Mouse (Mus musculus) kidney, postnatal 0 days (tissue): ENCODE results near the gene Ccr1l1. TPM values are rescaled to one million over a fixed set of nuclear protein-coding genes. Genes with fewer than 3 reads are reported as not detected.

ENCODE experiments used
- ATAC-seq: fragments of 200-750 bp; cut with Nextera tagmentation; replicated peaks from 2 replicates; pipeline ENCODE4 v1.8.0; 2017; ENCODE audit warnings: low read depth, moderate number of reproducible peaks, moderate TSS enrichment, moderate library complexity; ENCODE audit not compliant: low FRiP score
- DNase-seq: peaks from one replicate; pipeline ENCODE4 v3.0.0-alpha.2; 2016; ENCODE audit warnings: low spot score
- H3K27ac ChIP-seq: fragments of 300-500 bp; sonication (generic); 2 replicates; pipeline ENCODE4 v1.5.1; 2014; ENCODE audit warnings: mild to moderate bottlenecking
- H3K27me3 ChIP-seq: fragments of 300-500 bp; sonication (generic); 2 replicates; pipeline ENCODE4 v1.6.1; 2014; ENCODE audit warnings: low read length, mixed read lengths; ENCODE audit not compliant: insufficient read depth
- H3K36me3 ChIP-seq: fragments of 300-500 bp; sonication (generic); 2 replicates; pipeline ENCODE4 v1.6.1; 2014; ENCODE audit warnings: low read length, mixed read lengths; ENCODE audit not compliant: insufficient read depth
- H3K4me1 ChIP-seq: fragments of 300-500 bp; sonication (generic); replicated peaks from 2 replicates; pipeline ENCODE4 v1.6.1; 2014; ENCODE audit warnings: antibody characterized with exemption, low read length, mixed read lengths; ENCODE audit not compliant: insufficient read depth
- H3K4me2 ChIP-seq: fragments of 300-500 bp; sonication (generic); 2 replicates; pipeline ENCODE4 v1.6.1; 2014; ENCODE audit warnings: mild to moderate bottlenecking, low read length, moderate library complexity, mixed read lengths
- H3K4me3 ChIP-seq: fragments of 300-500 bp; sonication (generic); replicated peaks from 2 replicates; pipeline ENCODE4 v1.5.1; 2014; ENCODE audit warnings: low read depth, low read length
- H3K9ac ChIP-seq: fragments of 300-500 bp; sonication (generic); 2 replicates; pipeline ENCODE4 v1.6.1; 2014; ENCODE audit warnings: low read depth, low read length
- H3K9me3 ChIP-seq: fragments of 300-500 bp; sonication (generic); replicated peaks from 2 replicates; pipeline ENCODE4 v1.6.1; 2016; ENCODE audit warnings: low read length, inconsistent platforms, mixed read lengths
- CTCF ChIP-seq: IDR thresholded peaks from 2 replicates; pipeline ENCODE4 v1.5.1; 2016; ENCODE audit warnings: antibody characterized with exemption, low read depth, mild to moderate bottlenecking, moderate library complexity
- WGBS: fragments of 180-500 bp; shearing (Covaris S2); extraction: QIAGEN DNeasy Blood & Tissue Kit; methylation state at CpG from one replicate; pipeline ENCODE4 v1.1.7; 2014; 5-methylcytosine and 5-hydroxymethylcytosine counted together
- polyA plus RNA-seq: library from polyadenylated mRNA; unstranded; fragments of >200 nt; fragmentation: Nextera tagmentation; extraction: Ambion mirVana; gene quantifications from 2 replicates; pipeline ENCODE4 v1.2.1, GENCODE M21; 2015

Ccr1l1 gene
- polyA plus RNA-seq, 1 experiment from 2014 or later = not detected

- Histone ChIP-seq H3K4me1 (no peaks in the 10 kb centered on the region), H3K36me3 (no peaks in the 10 kb centered on the region), H3K4me2 (no peak overlapping the region), H3K9ac (no peak overlapping the region), H3K4me3 (no peak overlapping the region), H3K9me3 (no peaks in the 10 kb centered on the region), H3K27ac (no peak overlapping the region), H3K27me3 (no peaks in the 10 kb centered on the region)
- no peak for TF ChIP-seq CTCF
- ATAC-seq = no peak
- 69% methylated on average over 1 of the region's 1 CpGs for WGBS
- no peak for DNase-seq
Measured at GRCm38 (mm10) chr9:123947815-123948214, 30.4 kb downstream of the Ccr1l1 start.

DNA sequence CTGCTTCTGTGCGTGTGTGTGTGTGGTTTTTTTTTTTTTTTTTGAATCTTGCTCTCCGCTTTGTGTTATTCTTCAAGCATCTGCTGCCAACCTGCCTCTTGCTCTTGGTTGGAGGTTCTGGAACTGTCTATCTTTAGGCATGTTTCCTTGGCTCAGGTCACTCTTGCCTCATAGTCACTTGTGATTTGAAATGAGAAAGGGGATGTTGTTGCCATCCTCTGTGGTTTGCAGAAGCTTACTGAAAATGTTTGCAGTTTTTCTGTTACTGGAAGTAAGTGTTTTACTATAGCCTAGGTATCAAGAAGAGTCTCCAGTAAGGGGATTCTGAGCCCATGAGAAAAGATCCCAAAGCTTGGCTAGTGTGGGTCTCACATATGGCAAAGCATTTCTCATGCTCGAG is 36.2 kb downstream of the Ccr1l1 start:
- Histone ChIP-seq H3K27ac (no peak overlapping the region), H3K4me3 (no peak overlapping the region), H3K4me1 (no peaks in the 10 kb centered on the region), H3K9ac (no peak overlapping the region), H3K4me2 (no peak overlapping the region), H3K9me3 (no peaks in the 10 kb centered on the region), H3K36me3 (no peaks in the 10 kb centered on the region), H3K27me3 (no peaks in the 10 kb centered on the region)
- no peak for ATAC-seq
- TF ChIP-seq CTCF = no peak
- DNase-seq = no peak
- WGBS = 85% methylated on average over 3 of the region's 3 CpGs

GRCm38 (mm10) chr9:123941316-123941715 is 36.9 kb downstream of the Ccr1l1 start:
- Histone ChIP-seq H3K27ac (no peak overlapping the region), H3K4me3 (no peak overlapping the region), H3K9ac (no peak overlapping the region), H3K9me3 (no peaks in the 10 kb centered on the region), H3K4me2 (no peak overlapping the region), H3K4me1 (no peaks in the 10 kb centered on the region), H3K36me3 (no peaks in the 10 kb centered on the region), H3K27me3 (no peaks in the 10 kb centered on the region)
- TF ChIP-seq CTCF = no peak
- WGBS = 74% methylated on average over 2 of the region's 2 CpGs
- DNase-seq = peak; percentile 55
- no peak for ATAC-seq

DNA sequence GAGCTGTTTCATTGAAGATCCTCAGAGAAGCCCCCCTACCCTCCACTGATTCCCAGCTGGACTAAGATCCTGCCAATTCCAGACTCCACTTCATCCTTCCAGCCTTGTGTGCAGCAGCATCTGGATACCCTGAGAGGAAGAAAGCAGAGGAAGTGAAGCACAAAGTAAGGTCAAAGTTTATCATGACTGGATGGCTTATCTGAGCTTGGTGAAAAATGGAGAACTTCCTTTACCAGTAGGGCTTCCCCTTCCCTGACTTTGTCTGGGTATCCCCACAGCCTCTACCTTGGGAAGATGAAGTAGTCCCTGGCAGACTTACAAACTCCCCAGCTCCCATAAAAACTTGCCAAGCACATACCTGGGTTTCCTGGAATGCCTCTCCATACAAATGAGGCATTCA is 37.6 kb downstream of the Ccr1l1 start:
- Histone ChIP-seq H3K27me3 (no peaks in the 10 kb centered on the region), H3K4me1 (no peaks in the 10 kb centered on the region), H3K36me3 (no peaks in the 10 kb centered on the region), H3K9ac (no peak overlapping the region), H3K9me3 (no peaks in the 10 kb centered on the region), H3K4me2 (no peak overlapping the region), H3K4me3 (no peak overlapping the region), H3K27ac (no peak overlapping the region)
- DNase-seq (peak; percentile 27), ATAC-seq (no peak)
- TF ChIP-seq CTCF = no peak

GRCm38 (mm10) chr9:123940168-123940567 is 38.0 kb downstream of the Ccr1l1 start:
- no peaks in the 10 kb centered on the region for H3K9me3 ChIP-seq
- WGBS = 48% methylated on average over 1 of the region's 1 CpGs
- no peak overlapping the region for H3K9ac ChIP-seq
- H3K4me2 ChIP-seq = no peak overlapping the region
- H3K4me1 ChIP-seq = no peaks in the 10 kb centered on the region
- H3K4me3 ChIP-seq = no peak overlapping the region
- TF ChIP-seq CTCF = no peak
- no peaks in the 10 kb centered on the region for H3K36me3 ChIP-seq
- ATAC-seq = no peak
- no peak overlapping the region for H3K27ac ChIP-seq
- no peak for DNase-seq
- no peaks in the 10 kb centered on the region for H3K27me3 ChIP-seq

GRCm38 (mm10) chr9:123937989-123938388 is 40.2 kb downstream of the Ccr1l1 start:
- no peak for TF ChIP-seq CTCF
- 93% methylated on average over 2 of the region's 2 CpGs for WGBS
- no peaks in the 10 kb centered on the region for H3K9me3 ChIP-seq
- H3K4me2 ChIP-seq = no peak overlapping the region
- ATAC-seq (no peak), DNase-seq (no peak)
- no peak overlapping the region for H3K27ac ChIP-seq
- H3K4me1 ChIP-seq = no peaks in the 10 kb centered on the region
- no peak overlapping the region for H3K4me3 ChIP-seq
- no peaks in the 10 kb centered on the region for H3K36me3 ChIP-seq
- no peak overlapping the region for H3K9ac ChIP-seq
- no peaks in the 10 kb centered on the region for H3K27me3 ChIP-seq

DNA sequence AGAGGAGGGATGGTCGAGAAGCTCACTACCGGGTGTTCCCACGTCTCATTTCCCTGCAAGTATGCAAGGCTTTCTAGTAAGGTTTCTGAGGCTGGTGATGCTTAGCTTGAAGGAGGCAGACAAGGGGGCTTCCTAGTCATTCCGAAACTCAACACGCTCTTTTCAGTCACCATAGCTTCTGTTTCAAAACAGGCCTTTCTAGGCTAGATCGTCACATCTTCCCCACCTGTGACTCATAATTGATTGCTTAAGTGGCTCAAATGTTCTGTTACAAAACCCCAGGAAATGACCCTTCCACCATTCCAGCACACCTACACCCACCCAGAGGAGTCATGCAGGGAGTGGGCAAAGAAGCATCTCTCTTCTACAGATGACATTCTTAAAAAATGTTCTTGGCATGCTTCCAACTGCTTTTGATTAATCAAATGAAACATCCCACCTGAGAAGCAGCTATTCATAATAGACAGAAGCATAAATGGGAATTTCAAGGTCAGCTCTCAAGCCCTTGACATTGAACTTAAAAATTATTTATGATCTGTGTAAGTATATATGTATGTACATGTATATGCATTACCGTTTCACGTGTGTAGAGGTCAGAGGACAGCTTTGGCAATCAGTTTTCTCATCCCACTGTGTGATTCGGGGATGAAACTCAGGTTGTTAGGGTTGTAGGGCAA is 41.5 kb downstream of the Ccr1l1 start:
- H3K4me3 ChIP-seq = no peak overlapping the region
- H3K9me3 ChIP-seq = no peaks in the 10 kb centered on the region
- no peak for TF ChIP-seq CTCF
- WGBS = 73% methylated on average over 9 of the region's 9 CpGs
- H3K4me2 ChIP-seq = no peak overlapping the region
- H3K4me1 ChIP-seq = no peaks in the 10 kb centered on the region
- DNase-seq (no peak), ATAC-seq (no peak)
- H3K27me3 ChIP-seq = no peaks in the 10 kb centered on the region
- H3K36me3 ChIP-seq = no peaks in the 10 kb centered on the region
- no peak overlapping the region for H3K27ac ChIP-seq
- no peak overlapping the region for H3K9ac ChIP-seq
